Mouse (Mus musculus): ENCODE results near the gene Col4a1. TPM values are rescaled to one million over a fixed set of nuclear protein-coding genes. Genes with fewer than 3 reads are reported as not detected.

Gene Col4a1
- polyA plus RNA-seq, 1 experiment from 2014 or later: 123 TPM

- Histone ChIP-seq H3K27ac (no peak overlapping the region), H3K36me3 (no peaks in the 10 kb centered on the region), H3K4me1 (replicated peaks) (peaks cover 24% of the 10 kb centered on the region), H3K4me3 (no peak overlapping the region), H3K27me3 (ENCODE audit: insufficient read depth, poor library complexity, severe bottlenecking) (no peaks in the 10 kb centered on the region), H3K9me3 (no peaks in the 10 kb centered on the region)
- 78% methylated on average over 2 of the region's 2 CpGs for WGBS
- no peak for DNase-seq (ENCODE audit: low spot score)
Measured at GRCm38 (mm10) chr8:11254510-11254909, 58.1 kb downstream of the Col4a1 start.

- 61% methylated on average over 1 of the region's 1 CpGs for WGBS
- Histone ChIP-seq H3K4me1 (replicated peaks) (peaks cover 30% of the 10 kb centered on the region), H3K9me3 (no peaks in the 10 kb centered on the region), H3K36me3 (no peaks in the 10 kb centered on the region), H3K27me3 (ENCODE audit: insufficient read depth, poor library complexity, severe bottlenecking) (no peaks in the 10 kb centered on the region), H3K27ac (no peak overlapping the region; the same call in 1 of the 2 replicates), H3K4me3 (no peak overlapping the region)
- peak; percentile 83 for DNase-seq (ENCODE audit: low spot score)
Measured at GRCm38 (mm10) chr8:11253556-11253955, 59.1 kb downstream of the Col4a1 start.

GRCm38 (mm10) chr8:11253041-11253440 is 59.6 kb downstream of the Col4a1 start:
- H3K4me3 ChIP-seq: no peak overlapping the region
- H3K27ac ChIP-seq: no peak overlapping the region; the same call in 1 of the 2 replicates
- H3K27me3 ChIP-seq (ENCODE audit: insufficient read depth, poor library complexity, severe bottlenecking): no peaks in the 10 kb centered on the region
- WGBS: 87% methylated on average over 10 of the region's 10 CpGs
- peaks cover 30% of the 10 kb centered on the region for H3K4me1 ChIP-seq (replicated peaks)
- no peaks in the 10 kb centered on the region for H3K9me3 ChIP-seq
- no peak for DNase-seq (ENCODE audit: low spot score)
- H3K36me3 ChIP-seq: no peaks in the 10 kb centered on the region

- no peaks in the 10 kb centered on the region for H3K9me3 ChIP-seq
- H3K4me1 ChIP-seq (replicated peaks): peaks cover 30% of the 10 kb centered on the region
- H3K27me3 ChIP-seq (ENCODE audit: insufficient read depth, poor library complexity, severe bottlenecking): no peaks in the 10 kb centered on the region
- H3K36me3 ChIP-seq: no peaks in the 10 kb centered on the region
- H3K27ac ChIP-seq: no peak overlapping the region
- H3K4me3 ChIP-seq: no peak overlapping the region
- 77% methylated on average over 7 of the region's 7 CpGs for WGBS
- DNase-seq (ENCODE audit: low spot score): no peak
Measured at GRCm38 (mm10) chr8:11252235-11252774, 60.3 kb downstream of the Col4a1 start.

GRCm38 (mm10) chr8:11250149-11250548 is 62.5 kb downstream of the Col4a1 start:
- Histone ChIP-seq H3K27ac (no peak overlapping the region), H3K36me3 (peaks cover 9% of the 10 kb centered on the region; the same call in 1 of the 2 replicates), H3K4me3 (no peak overlapping the region), H3K27me3 (ENCODE audit: insufficient read depth, poor library complexity, severe bottlenecking) (no peaks in the 10 kb centered on the region), H3K4me1 (replicated peaks) (peaks cover 30% of the 10 kb centered on the region), H3K9me3 (no peaks in the 10 kb centered on the region)
- DNase-seq (ENCODE audit: low spot score): no peak
- WGBS: 89% methylated on average over 8 of the region's 8 CpGs

- 83% methylated on average over 7 of the region's 7 CpGs for WGBS
Measured at GRCm38 (mm10) chr8:11249541-11250058, 63.0 kb downstream of the Col4a1 start.

GRCm38 (mm10) chr8:11248712-11249111 is 63.9 kb downstream of the Col4a1 start:
- 64% methylated on average over 7 of the region's 7 CpGs for WGBS

More at GRCm38 (mm10) chr8:11249541-11250058, 63.0 kb downstream of the Col4a1 start:
- Histone ChIP-seq H3K36me3 (peaks cover 9% of the 10 kb centered on the region; the same call in 1 of the 2 replicates), H3K27me3 (ENCODE audit: insufficient read depth, poor library complexity, severe bottlenecking) (no peaks in the 10 kb centered on the region), H3K4me1 (replicated peaks) (peaks cover 31% of the 10 kb centered on the region), H3K4me3 (no peak overlapping the region), H3K27ac (no peak overlapping the region), H3K9me3 (no peaks in the 10 kb centered on the region)
- DNase-seq (ENCODE audit: low spot score): no peak

GRCm38 (mm10) chr8:11241488-11241887 is 71.1 kb downstream of the Col4a1 start:
- Histone ChIP-seq H3K27me3 (ENCODE audit: insufficient read depth, poor library complexity, severe bottlenecking) (no peaks in the 10 kb centered on the region), H3K4me1 (replicated peaks) (peaks cover 7% of the 10 kb centered on the region), H3K27ac (no peak overlapping the region), H3K36me3 (peaks cover 42% of the 10 kb centered on the region), H3K9me3 (no peaks in the 10 kb centered on the region), H3K4me3 (no peak overlapping the region)
- DNase-seq (ENCODE audit: low spot score): no peak
- WGBS: 84% methylated on average over 2 of the region's 2 CpGs

More at GRCm38 (mm10) chr8:11248712-11249111, 63.9 kb downstream of the Col4a1 start:
- Histone ChIP-seq H3K9me3 (no peaks in the 10 kb centered on the region), H3K36me3 (peaks cover 15% of the 10 kb centered on the region; the same call in 1 of the 2 replicates), H3K4me1 (replicated peaks) (peaks cover 31% of the 10 kb centered on the region), H3K27ac (no peak overlapping the region), H3K27me3 (ENCODE audit: insufficient read depth, poor library complexity, severe bottlenecking) (no peaks in the 10 kb centered on the region), H3K4me3 (no peak overlapping the region)
- no peak for DNase-seq (ENCODE audit: low spot score)

- no peaks in the 10 kb centered on the region for H3K4me1 ChIP-seq (replicated peaks)
- peaks cover 43% of the 10 kb centered on the region for H3K36me3 ChIP-seq
- DNase-seq (ENCODE audit: low spot score): no peak
- H3K4me3 ChIP-seq: no peak overlapping the region
- H3K27ac ChIP-seq: no peak overlapping the region
- WGBS: 81% methylated on average over 6 of the region's 6 CpGs
- no peaks in the 10 kb centered on the region for H3K27me3 ChIP-seq (ENCODE audit: insufficient read depth, poor library complexity, severe bottlenecking)
- H3K9me3 ChIP-seq: no peaks in the 10 kb centered on the region
Measured at GRCm38 (mm10) chr8:11234879-11235210, 77.8 kb downstream of the Col4a1 start.

GRCm38 (mm10) chr8:11234151-11234878 is 78.3 kb downstream of the Col4a1 start:
- no peaks in the 10 kb centered on the region for H3K9me3 ChIP-seq
- no peak overlapping the region for H3K4me3 ChIP-seq
- peaks cover 43% of the 10 kb centered on the region for H3K36me3 ChIP-seq
- H3K27ac ChIP-seq: no peak overlapping the region
- no peak for DNase-seq (ENCODE audit: low spot score)
- H3K4me1 ChIP-seq (replicated peaks): no peaks in the 10 kb centered on the region
- WGBS: 75% methylated on average over 10 of the region's 10 CpGs
- no peaks in the 10 kb centered on the region for H3K27me3 ChIP-seq (ENCODE audit: insufficient read depth, poor library complexity, severe bottlenecking)

GRCm38 (mm10) chr8:11233009-11233408 is 79.6 kb downstream of the Col4a1 start:
- H3K27me3 ChIP-seq (ENCODE audit: insufficient read depth, poor library complexity, severe bottlenecking): no peaks in the 10 kb centered on the region
- no peak for DNase-seq (ENCODE audit: low spot score)
- 92% methylated on average over 4 of the region's 4 CpGs for WGBS
- no peaks in the 10 kb centered on the region for H3K4me1 ChIP-seq (replicated peaks)
- peaks cover 42% of the 10 kb centered on the region for H3K36me3 ChIP-seq
- no peaks in the 10 kb centered on the region for H3K9me3 ChIP-seq
- H3K27ac ChIP-seq: no peak overlapping the region
- H3K4me3 ChIP-seq: no peak overlapping the region

- no peaks in the 10 kb centered on the region for H3K27me3 ChIP-seq (ENCODE audit: insufficient read depth, poor library complexity, severe bottlenecking)
- no peak for DNase-seq (ENCODE audit: low spot score)
- H3K36me3 ChIP-seq: peaks cover 46% of the 10 kb centered on the region
- H3K4me3 ChIP-seq: no peak overlapping the region
- H3K9me3 ChIP-seq: no peaks in the 10 kb centered on the region
- peaks cover 9% of the 10 kb centered on the region; the same call in 1 of the 2 replicates for H3K4me1 ChIP-seq (replicated peaks)
- WGBS: 37% methylated on average over 4 of the region's 4 CpGs
- H3K27ac ChIP-seq: no peak overlapping the region
Measured at GRCm38 (mm10) chr8:11230277-11230676, 82.3 kb downstream of the Col4a1 start.

- H3K36me3 ChIP-seq: peaks cover 63% of the 10 kb centered on the region
- no peaks in the 10 kb centered on the region for H3K9me3 ChIP-seq
- peaks cover 12% of the 10 kb centered on the region; the same call in 1 of the 2 replicates for H3K4me1 ChIP-seq (replicated peaks)
- WGBS: 51% methylated on average over 7 of the region's 7 CpGs
- no peak for DNase-seq (ENCODE audit: low spot score)
- no peak overlapping the region for H3K4me3 ChIP-seq
- H3K27ac ChIP-seq: peak overlapping the region; percentile 23; the same call in 1 of the 2 replicates
- no peaks in the 10 kb centered on the region for H3K27me3 ChIP-seq (ENCODE audit: insufficient read depth, poor library complexity, severe bottlenecking)
Measured at GRCm38 (mm10) chr8:11227421-11227820, 85.2 kb downstream of the Col4a1 start.
